Mouse (Mus musculus) C2C12 (cell line): Measurements from ENCODE around the gene Mycbpap.

Experiments used
- CTCF ChIP-seq: IDR thresholded peaks from one replicate; pipeline ENCODE4 v1.5.1; 2011; ENCODE audit not compliant: control insufficient read depth, insufficient read depth, insufficient read length
- MYOG ChIP-seq: IDR thresholded peaks from one replicate; pipeline ENCODE4 v1.6.1; 2011; ENCODE audit not compliant: control insufficient read depth, insufficient read length; ENCODE audit errors: extremely low read depth

- no peak for TF ChIP-seq MYOG
- no peak for TF ChIP-seq CTCF
Observed at GRCm38 (mm10) chr11:94558226-94558625, 36.7 kb upstream of the Mycbpap start.
